Mouse (Mus musculus): Measurements from ENCODE around the gene Arhgef3. TPM values are rescaled to one million over a fixed set of nuclear protein-coding genes. Genes with fewer than 3 reads are reported as not detected.

Arhgef3 gene
- polyA plus RNA-seq, 1 experiment from 2014 or later: 15.2 TPM

DNA sequence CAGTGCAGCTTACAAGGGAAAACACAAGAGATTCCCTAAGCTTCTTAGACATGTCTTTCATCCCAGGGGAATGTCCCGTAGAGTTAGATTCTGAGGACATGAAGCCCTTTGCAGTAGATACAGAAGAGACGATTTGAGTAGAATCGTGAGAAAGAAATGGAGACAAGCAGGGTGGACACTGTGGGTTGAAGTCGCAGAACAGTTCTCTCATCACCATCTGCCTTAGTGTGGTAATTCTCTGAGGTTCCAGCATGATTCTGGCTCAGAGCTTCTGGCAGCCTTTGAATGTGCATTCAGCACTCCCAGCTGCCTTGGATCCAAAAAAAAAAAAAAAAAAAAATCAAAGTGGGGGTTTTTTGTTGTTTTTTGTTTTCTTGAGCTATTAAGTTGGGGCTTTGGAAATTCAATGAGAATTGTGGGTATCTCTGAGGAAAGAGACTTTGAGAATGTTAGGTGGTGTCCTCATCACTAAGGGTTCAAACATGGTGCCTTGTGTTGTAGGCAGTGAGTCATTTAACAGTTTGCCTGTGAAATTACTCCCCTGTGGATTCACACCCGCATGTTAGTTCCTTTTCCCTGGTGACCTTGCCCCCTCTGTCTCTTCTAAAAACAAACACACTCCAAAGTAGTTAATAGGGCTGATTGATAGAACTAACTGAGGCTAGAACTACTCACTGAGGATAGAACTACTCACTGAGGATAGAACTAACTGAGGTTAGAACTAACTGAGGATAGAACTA, 33.0 kb upstream of the Arhgef3 start:
- Histone ChIP-seq H3K4me2 (no peak overlapping the region), H3K27ac (no peak overlapping the region), H3K9ac (no peak overlapping the region), H3K27me3 (replicated peaks) (no peaks in the 10 kb centered on the region), H3K9me3 (no peaks in the 10 kb centered on the region), H3K4me1 (no peaks in the 10 kb centered on the region; the same call in 1 of the 2 replicates), H3K36me3 (no peaks in the 10 kb centered on the region), H3K4me3 (replicated peaks) (no peak overlapping the region)
- ATAC-seq (ENCODE audit: insufficient read depth, low FRiP score, low read depth): no peak
- whole genome bisulfite sequencing: 65% methylated on average over 5 of the region's 5 CpGs

DNA sequence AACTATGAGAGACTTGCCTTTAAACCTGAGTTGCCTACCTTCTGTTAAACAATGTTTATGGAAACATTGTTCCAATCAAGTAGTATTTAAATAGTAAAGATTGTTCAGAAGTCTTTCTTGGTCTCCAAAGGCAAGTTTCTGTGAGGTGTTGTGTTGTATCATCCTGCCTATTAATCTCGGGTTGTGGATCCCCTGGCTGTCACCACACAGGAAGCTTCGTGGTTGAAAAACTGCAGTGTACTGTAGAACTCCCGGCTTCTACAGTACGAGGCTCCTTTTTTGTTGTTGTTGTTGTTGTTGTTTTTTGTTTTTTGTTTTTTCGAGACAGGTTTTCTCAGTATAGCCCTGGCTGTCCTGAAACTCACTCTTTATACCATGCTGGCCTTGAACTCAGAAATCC, 29.2 kb upstream of the Arhgef3 start:
- WGBS: 70% methylated on average over 5 of the region's 5 CpGs
- H3K27ac ChIP-seq: no peak overlapping the region
- no peak for ATAC-seq (ENCODE audit: insufficient read depth, low FRiP score, low read depth)
- H3K36me3 ChIP-seq: no peaks in the 10 kb centered on the region
- no peaks in the 10 kb centered on the region for H3K9me3 ChIP-seq
- no peaks in the 10 kb centered on the region for H3K27me3 ChIP-seq (replicated peaks)
- H3K4me1 ChIP-seq: no peaks in the 10 kb centered on the region; the same call in 1 of the 2 replicates
- H3K9ac ChIP-seq: no peak overlapping the region
- H3K4me3 ChIP-seq (replicated peaks): no peak overlapping the region
- H3K4me2 ChIP-seq: no peak overlapping the region

DNA sequence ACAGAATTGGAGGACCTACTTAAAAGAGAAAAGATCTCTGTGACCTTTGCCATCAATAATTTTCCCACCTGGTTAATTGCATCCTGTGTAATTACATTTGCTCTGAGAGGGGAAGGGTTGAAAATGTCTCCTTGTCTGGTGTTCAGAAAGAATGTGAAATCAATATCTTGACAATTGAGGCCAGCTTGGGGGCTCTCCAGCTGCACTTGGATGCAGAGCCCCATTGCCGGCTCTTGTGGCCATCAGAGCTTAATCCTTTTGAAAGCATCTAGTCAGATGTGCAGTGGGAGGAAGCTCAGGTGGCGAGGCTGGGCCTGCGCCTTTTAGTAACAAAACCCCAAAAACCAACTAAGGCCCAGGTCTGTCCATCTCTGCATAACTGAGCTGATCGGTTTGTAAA, 28.7 kb upstream of the Arhgef3 start:
- WGBS: 66% methylated on average over 4 of the region's 4 CpGs
- no peak for ATAC-seq (ENCODE audit: insufficient read depth, low FRiP score, low read depth)
- Histone ChIP-seq H3K9ac (no peak overlapping the region), H3K4me1 (no peaks in the 10 kb centered on the region; the same call in 1 of the 2 replicates), H3K9me3 (no peaks in the 10 kb centered on the region), H3K36me3 (no peaks in the 10 kb centered on the region), H3K27me3 (replicated peaks) (no peaks in the 10 kb centered on the region), H3K4me3 (replicated peaks) (no peak overlapping the region), H3K27ac (no peak overlapping the region), H3K4me2 (no peak overlapping the region)

DNA sequence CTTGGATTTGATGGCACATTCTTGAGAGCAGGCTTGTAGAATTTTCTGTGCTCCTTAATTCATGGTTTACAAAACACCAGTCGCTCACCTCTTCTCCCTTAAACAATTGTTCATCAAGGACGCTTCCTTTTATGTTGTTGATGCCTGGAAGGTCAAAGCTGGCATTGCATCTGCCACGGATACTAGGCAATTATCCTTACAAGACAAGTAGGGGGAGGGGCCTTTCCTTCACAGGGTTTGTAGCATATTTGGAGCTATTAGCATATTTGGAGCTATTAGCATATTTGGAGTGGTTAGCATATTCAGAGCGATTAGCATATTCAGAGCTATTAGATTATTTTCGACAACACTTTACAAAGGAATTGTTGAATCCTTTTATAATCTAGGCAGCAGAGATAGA, 20.5 kb upstream of the Arhgef3 start:
- no peak overlapping the region for H3K4me3 ChIP-seq (replicated peaks)
- H3K4me2 ChIP-seq: no peak overlapping the region
- H3K27me3 ChIP-seq (replicated peaks): no peaks in the 10 kb centered on the region
- no peak overlapping the region for H3K9ac ChIP-seq
- H3K36me3 ChIP-seq: peaks cover 4% of the 10 kb centered on the region; the same call in 1 of the 2 replicates
- WGBS: 74% methylated on average over 5 of the region's 5 CpGs
- no peaks in the 10 kb centered on the region for H3K9me3 ChIP-seq
- ATAC-seq (ENCODE audit: insufficient read depth, low FRiP score, low read depth): no peak
- H3K4me1 ChIP-seq: no peaks in the 10 kb centered on the region
- no peak overlapping the region for H3K27ac ChIP-seq

- Histone ChIP-seq H3K9me3 (no peaks in the 10 kb centered on the region), H3K27ac (no peak overlapping the region), H3K27me3 (replicated peaks) (no peaks in the 10 kb centered on the region), H3K36me3 (peaks cover 9% of the 10 kb centered on the region), H3K9ac (no peak overlapping the region), H3K4me1 (no peaks in the 10 kb centered on the region), H3K4me2 (no peak overlapping the region), H3K4me3 (replicated peaks) (no peak overlapping the region)
- no peak for ATAC-seq (ENCODE audit: insufficient read depth, low FRiP score, low read depth)
- 70% methylated on average over 9 of the region's 9 CpGs for WGBS
Observed at GRCm38 (mm10) chr14:27096133-27096532, 18.6 kb upstream of the Arhgef3 start.

DNA sequence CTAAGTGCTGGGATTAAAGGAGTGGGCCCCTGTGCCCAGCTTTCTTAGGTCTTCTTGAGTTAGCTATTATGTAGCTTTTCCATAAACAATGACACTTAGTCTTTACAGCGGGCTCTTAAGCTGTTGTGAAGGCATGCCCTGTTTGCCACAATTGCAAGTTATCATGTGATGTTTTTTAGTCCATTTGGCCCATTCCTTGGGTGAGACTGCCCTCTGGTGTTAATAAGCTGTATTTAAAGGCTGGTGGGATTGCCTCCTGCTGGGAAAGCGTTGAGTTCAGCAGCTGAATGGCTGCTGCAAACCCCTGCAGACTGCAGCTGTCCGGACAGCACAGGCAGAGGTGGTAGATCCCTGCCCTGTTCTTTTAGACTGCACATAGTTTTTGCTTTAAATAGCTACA, 17.9 kb upstream of the Arhgef3 start:
- H3K36me3 ChIP-seq: peaks cover 9% of the 10 kb centered on the region
- ATAC-seq (ENCODE audit: insufficient read depth, low FRiP score, low read depth): no peak; the same call in 1 of the 2 replicates
- WGBS: 17% methylated on average over 3 of the region's 3 CpGs

DNA sequence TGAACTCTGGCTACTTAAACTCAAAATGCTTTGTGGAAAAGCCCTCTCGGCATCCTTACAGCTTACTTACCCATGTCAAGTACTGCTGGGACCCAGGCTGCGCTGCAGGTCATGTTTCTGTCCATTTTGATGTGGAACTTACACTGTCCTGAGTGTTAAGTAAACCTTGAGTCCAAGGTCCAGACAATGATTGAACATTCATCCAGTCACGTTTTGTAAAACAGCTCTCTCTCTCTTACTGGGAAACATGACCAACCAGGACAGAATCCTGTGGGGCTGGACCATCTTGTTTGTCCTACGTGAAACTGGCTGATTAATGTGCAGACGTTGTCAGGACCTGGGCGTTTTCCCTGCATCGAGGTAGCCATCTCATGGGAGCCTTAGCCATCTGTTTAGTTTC, 13.0 kb upstream of the Arhgef3 start:
- no peaks in the 10 kb centered on the region for H3K9me3 ChIP-seq
- peak overlapping the region; percentile 60; the same call in 1 of the 2 replicates for H3K27ac ChIP-seq
- H3K9ac ChIP-seq: no peak overlapping the region
- H3K36me3 ChIP-seq: peaks cover 9% of the 10 kb centered on the region
- H3K27me3 ChIP-seq (replicated peaks): no peaks in the 10 kb centered on the region
- peaks cover 8% of the 10 kb centered on the region; the same call in 1 of the 2 replicates for H3K4me1 ChIP-seq
- ATAC-seq (ENCODE audit: insufficient read depth, low FRiP score, low read depth): peak; percentile 38; the same call in 1 of the 2 replicates
- H3K4me2 ChIP-seq: no peak overlapping the region
- no peak overlapping the region for H3K4me3 ChIP-seq (replicated peaks)
- WGBS: 39% methylated on average over 7 of the region's 7 CpGs

More for the DNA sequence above, 17.9 kb upstream of the Arhgef3 start:
- Histone ChIP-seq H3K4me3 (replicated peaks) (no peak overlapping the region), H3K4me2 (no peak overlapping the region), H3K27me3 (replicated peaks) (no peaks in the 10 kb centered on the region), H3K4me1 (no peaks in the 10 kb centered on the region), H3K9me3 (no peaks in the 10 kb centered on the region), H3K9ac (no peak overlapping the region), H3K27ac (no peak overlapping the region)

DNA sequence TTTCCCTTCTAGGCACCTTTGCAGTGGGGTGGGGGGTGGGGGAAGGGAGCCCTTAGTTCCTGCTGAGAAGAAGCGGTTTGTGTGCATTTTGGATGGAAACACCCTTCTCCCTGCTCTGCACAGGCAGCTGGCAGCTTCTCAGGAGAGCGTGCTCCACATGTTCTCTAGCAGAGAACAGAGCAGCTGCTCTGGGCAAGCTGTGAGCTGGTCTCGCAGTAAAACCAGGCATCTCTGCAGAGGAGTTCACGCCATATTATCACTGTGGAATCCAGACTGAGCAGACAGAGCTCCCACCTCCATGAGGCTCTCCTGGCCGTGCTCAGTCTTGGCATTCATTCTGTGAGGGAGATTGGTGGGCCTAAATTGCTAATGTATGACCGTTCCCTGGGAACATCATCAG, 12.0 kb upstream of the Arhgef3 start:
- Histone ChIP-seq H3K4me3 (replicated peaks) (no peak overlapping the region), H3K9me3 (no peaks in the 10 kb centered on the region)
- peak; percentile 61 for ATAC-seq (ENCODE audit: insufficient read depth, low FRiP score, low read depth)

DNA sequence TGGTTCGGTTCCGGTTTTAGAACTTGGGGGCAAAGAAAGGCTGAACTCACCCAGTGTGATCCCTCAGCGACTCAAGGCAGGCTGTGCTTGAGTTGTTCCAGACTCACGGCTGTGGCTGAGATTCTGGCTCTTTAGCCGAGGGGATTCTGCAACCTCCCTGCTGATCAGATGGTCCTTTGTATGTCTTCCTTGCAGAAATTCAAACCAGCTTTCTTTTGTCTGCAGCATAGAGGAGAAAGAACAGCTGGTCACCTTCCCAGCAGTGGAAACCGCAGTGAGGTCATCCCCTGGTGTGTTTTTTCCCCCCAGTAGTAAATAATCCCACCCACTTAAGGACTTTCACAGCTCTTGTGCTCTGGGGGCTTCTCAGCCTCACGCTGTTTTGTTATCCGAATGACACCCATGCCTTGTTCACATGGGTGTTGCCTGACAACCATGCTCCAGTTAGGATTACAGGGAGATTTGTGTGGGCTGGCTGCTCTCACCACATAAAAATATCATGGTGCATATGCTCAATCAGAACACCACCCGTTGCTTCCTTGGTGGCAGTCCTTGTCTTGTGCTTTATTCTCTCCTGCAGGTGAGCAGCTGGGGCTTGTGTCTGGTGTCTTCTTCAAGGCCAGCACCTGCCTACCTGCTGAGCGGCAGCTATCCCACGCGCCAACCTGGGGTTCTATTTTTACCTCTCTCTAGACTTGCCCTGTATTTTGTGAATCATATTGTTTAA, 8.8 kb upstream of the Arhgef3 start:
- Histone ChIP-seq H3K36me3 (no peaks in the 10 kb centered on the region), H3K27ac (peak overlapping the region; percentile 68), H3K4me1 (peaks cover 8% of the 10 kb centered on the region; the same call in 1 of the 2 replicates), H3K4me2 (no peak overlapping the region), H3K4me3 (replicated peaks) (no peak overlapping the region), H3K27me3 (replicated peaks) (no peaks in the 10 kb centered on the region), H3K9me3 (no peaks in the 10 kb centered on the region), H3K9ac (no peak overlapping the region)
- WGBS: 57% methylated on average over 12 of the region's 12 CpGs
- ATAC-seq (ENCODE audit: insufficient read depth, low FRiP score, low read depth): no peak

More for the DNA sequence above, 12.0 kb upstream of the Arhgef3 start:
- H3K27ac ChIP-seq: peak overlapping the region; percentile 60
- peaks cover 8% of the 10 kb centered on the region; the same call in 1 of the 2 replicates for H3K4me1 ChIP-seq
- WGBS: 75% methylated on average over 6 of the region's 6 CpGs
- no peaks in the 10 kb centered on the region for H3K27me3 ChIP-seq (replicated peaks)
- no peak overlapping the region for H3K9ac ChIP-seq
- H3K36me3 ChIP-seq: peaks cover 9% of the 10 kb centered on the region
- H3K4me2 ChIP-seq: no peak overlapping the region

DNA sequence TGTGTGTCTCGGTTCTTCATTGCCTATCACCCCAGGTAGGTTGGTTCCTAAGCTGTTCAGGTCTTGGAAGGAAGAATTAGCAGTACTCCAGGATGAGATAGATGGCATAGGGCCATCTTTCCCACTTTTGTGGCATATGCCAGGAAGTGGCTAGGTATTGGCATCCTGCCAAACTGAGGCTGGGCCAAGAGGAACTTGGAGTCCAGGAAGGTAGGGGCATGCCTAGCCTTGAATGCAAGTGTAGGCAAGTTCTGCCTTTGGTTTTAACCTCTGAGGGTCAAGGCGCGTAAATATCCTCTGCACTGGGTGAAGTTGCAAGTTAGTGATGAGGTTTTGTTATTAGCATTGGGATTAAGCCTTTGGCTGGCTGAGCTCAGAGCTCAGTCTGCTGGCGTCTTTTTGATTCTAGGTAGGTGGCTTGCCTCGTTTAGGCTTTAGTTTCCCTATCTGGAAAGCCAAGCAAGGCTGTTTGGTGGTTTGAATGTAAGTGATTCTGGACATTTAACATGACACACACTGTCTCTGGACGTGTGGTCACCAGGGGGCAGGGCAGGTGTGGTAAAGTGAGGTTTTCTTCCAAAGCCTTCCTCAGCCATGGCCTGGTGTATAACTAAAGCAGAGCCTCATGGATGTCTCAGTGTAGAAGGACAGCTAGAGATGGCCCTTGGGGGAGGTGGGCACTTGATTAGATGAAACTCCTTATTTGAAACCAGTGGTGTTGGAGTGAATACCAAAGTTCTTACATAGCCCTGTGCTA, 5.8 kb upstream of the Arhgef3 start:
- 66% methylated on average over 6 of the region's 6 CpGs for WGBS
- Histone ChIP-seq H3K4me1 (peaks cover 8% of the 10 kb centered on the region; the same call in 1 of the 2 replicates), H3K27me3 (replicated peaks) (no peaks in the 10 kb centered on the region), H3K9me3 (no peaks in the 10 kb centered on the region), H3K4me2 (no peak overlapping the region), H3K9ac (no peak overlapping the region), H3K27ac (no peak overlapping the region), H3K36me3 (no peaks in the 10 kb centered on the region), H3K4me3 (replicated peaks) (no peak overlapping the region)
- no peak for ATAC-seq (ENCODE audit: insufficient read depth, low FRiP score, low read depth)

DNA sequence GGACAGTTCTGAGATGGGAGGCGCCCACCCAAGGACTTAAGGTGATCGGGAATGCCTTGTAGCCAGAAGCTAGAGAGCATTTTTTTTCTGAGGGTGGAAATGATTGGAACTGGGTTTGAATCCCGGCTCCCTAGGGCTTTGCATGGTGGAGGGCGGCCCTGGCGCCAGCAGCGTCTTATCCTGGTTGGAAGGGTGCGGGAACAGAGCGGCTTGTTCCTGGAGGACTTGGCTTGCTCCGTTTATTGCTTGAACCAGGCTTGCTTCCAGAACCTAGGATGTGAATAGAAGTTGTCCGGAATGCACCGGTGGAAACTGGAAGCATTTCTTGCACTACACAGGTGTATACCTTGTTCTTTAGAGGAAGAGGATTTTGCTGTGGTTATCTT, 569 bp downstream of the Arhgef3 start:
- WGBS: 16% methylated on average over 11 of the region's 11 CpGs
- H3K4me3 ChIP-seq (replicated peaks): peak overlapping the region; percentile 60
- ATAC-seq (ENCODE audit: insufficient read depth, low FRiP score, low read depth): no peak
- no peak overlapping the region for H3K27ac ChIP-seq
- H3K9me3 ChIP-seq: no peaks in the 10 kb centered on the region
- H3K4me2 ChIP-seq: peak overlapping the region; percentile 93
- H3K9ac ChIP-seq: 0 out of 2 replicates have a peak overlapping the region, but pooled peaks have one; percentile 37
- H3K27me3 ChIP-seq (replicated peaks): 0 out of 2 replicates have a peak, but pooled peaks cover 5% of the 10 kb centered on the region
- no peaks in the 10 kb centered on the region for H3K4me1 ChIP-seq
- no peaks in the 10 kb centered on the region for H3K36me3 ChIP-seq

Data from stomach, embryonic 15.5 days (tissue).